Mouse (Mus musculus) liver, adult 2 months (tissue): ENCODE measurements around the gene Slc5a5. TPM values are rescaled to one million over a fixed set of nuclear protein-coding genes. Genes with fewer than 3 reads are reported as not detected.

Experiments
- DNase-seq: peaks from one replicate; pipeline ENCODE4 v3.0.0-alpha.2; 2011; ENCODE audit warnings: low read depth, low spot score; ENCODE audit errors: extremely low read depth
- H3K27ac ChIP-seq: fragments of 200-500 bp; replicated peaks from 2 replicates; pipeline ENCODE4 v1.5.1; 2012; ENCODE audit warnings: low read depth, mild to moderate bottlenecking, control low read depth, inconsistent platforms, low read length; ENCODE audit not compliant: insufficient read depth
- H3K27me3 ChIP-seq: fragments of 200-500 bp; 2 replicates; pipeline ENCODE4 v1.6.1; 2012; ENCODE audit warnings: mild to moderate bottlenecking, moderate library complexity, low read length, inconsistent platforms; ENCODE audit not compliant: control insufficient read depth, insufficient read depth
- H3K36me3 ChIP-seq: fragments of 200-500 bp; 2 replicates; pipeline ENCODE4 v1.6.1; 2012; ENCODE audit warnings: low read length, inconsistent platforms; ENCODE audit not compliant: control insufficient read depth, insufficient read depth
- H3K4me1 ChIP-seq: fragments of 200-500 bp; 2 replicates; pipeline ENCODE4 v1.6.1; 2011; ENCODE audit warnings: low read length; ENCODE audit not compliant: control insufficient read depth, insufficient read depth
- H3K4me3 ChIP-seq: fragments of 200-500 bp; 2 replicates; pipeline ENCODE4 v1.5.1; 2011; ENCODE audit warnings: low read depth, mild to moderate bottlenecking, control low read depth, low read length, moderate library complexity; ENCODE audit not compliant: insufficient read depth
- H3K79me2 ChIP-seq: fragments of 200-500 bp; 2 replicates; pipeline ENCODE4 v1.6.1; 2012; ENCODE audit warnings: inconsistent platforms, mild to moderate bottlenecking, low read length, moderate library complexity; ENCODE audit not compliant: control insufficient read depth, insufficient read depth
- H3K9ac ChIP-seq: fragments of 200-500 bp; 2 replicates; pipeline ENCODE4 v1.6.1; 2012; ENCODE audit warnings: low read depth, mild to moderate bottlenecking, control low read depth, inconsistent platforms, low read length
- CTCF ChIP-seq: fragments of 200-500 bp; IDR thresholded peaks from 2 replicates; pipeline ENCODE4 v1.5.1; 2011; ENCODE audit warnings: low read depth, low read length, control low read depth
- POLR2A ChIP-seq: fragments of 200-500 bp; IDR thresholded peaks from 2 replicates; pipeline ENCODE4 v1.6.1; 2011; ENCODE audit warnings: low read length, control low read depth; ENCODE audit not compliant: insufficient read depth; ENCODE audit errors: extremely low read depth
- WGBS: fragments of 180-500 bp; shearing (Covaris S2); methylation state at CpG from one replicate; pipeline ENCODE4 v1.1.7; 2018; 5-methylcytosine and 5-hydroxymethylcytosine counted together
- polyA plus RNA-seq: library from polyadenylated mRNA; depleted of rRNA; stranded (reverse); fragments of >200 nt; gene quantifications from 2 replicates; pipeline ENCODE4 v1.2.3, GENCODE M21; 2012; rRNA removed
- total RNA-seq: library from RNA; depleted of rRNA; stranded (reverse); fragments of >200 nt; gene quantifications from 2 replicates; pipeline ENCODE4 v1.2.3, GENCODE M21; 2014; rRNA removed

Gene Slc5a5
- total and polyA plus RNA-seq, 2 experiments = not detected

DNA sequence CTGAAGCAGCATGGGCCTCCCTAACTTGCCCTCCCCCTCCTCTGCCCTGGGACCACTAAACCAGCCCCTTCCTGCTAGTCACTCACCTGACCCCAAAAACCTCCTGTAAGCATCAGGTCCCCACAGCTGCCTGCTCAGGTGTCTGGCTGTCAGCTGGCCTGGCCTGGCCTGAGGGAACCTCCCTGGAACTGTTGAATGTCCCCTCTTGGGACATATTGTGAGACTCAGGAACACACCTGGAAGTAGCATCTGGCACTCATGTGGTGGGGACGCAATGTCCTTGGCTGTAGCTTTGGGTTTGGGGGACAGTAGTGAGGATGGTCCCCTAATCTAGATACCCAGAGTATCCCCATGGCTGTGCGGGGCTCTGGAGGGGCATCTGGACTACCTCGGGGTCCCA, 58.5 kb downstream of the Slc5a5 start:
- H3K9ac ChIP-seq = peak overlapping the region; percentile 2; the same call in 1 of the 2 replicates

GRCm38 (mm10) chr8:70833520-70833919, 59.0 kb downstream of the Slc5a5 start:
- H3K27me3 ChIP-seq = no peaks in the 10 kb centered on the region
- peak overlapping the region; percentile 61 for H3K27ac ChIP-seq
- H3K79me2 ChIP-seq = no peaks in the 10 kb centered on the region
- peaks cover 2% of the 10 kb centered on the region; the same call in 1 of the 2 replicates for H3K36me3 ChIP-seq
- no peak overlapping the region; the same call in 1 of the 2 replicates for H3K4me3 ChIP-seq
- WGBS = 22% methylated on average over 15 of the region's 15 CpGs
- DNase-seq = peak; percentile 72
- TF ChIP-seq CTCF (no peak), POLR2A (no peak)
- H3K4me1 ChIP-seq = peaks cover 4% of the 10 kb centered on the region; the same call in 1 of the 2 replicates
- peak overlapping the region; percentile 2 for H3K9ac ChIP-seq

More for the DNA sequence above, 58.5 kb downstream of the Slc5a5 start:
- peaks cover 2% of the 10 kb centered on the region; the same call in 1 of the 2 replicates for H3K36me3 ChIP-seq
- no peak overlapping the region for H3K4me3 ChIP-seq
- WGBS = 94% methylated on average over 3 of the region's 3 CpGs
- H3K27me3 ChIP-seq = no peaks in the 10 kb centered on the region
- no peak for DNase-seq
- peaks cover 5% of the 10 kb centered on the region for H3K4me1 ChIP-seq
- TF ChIP-seq CTCF (no peak), POLR2A (no peak)
- H3K27ac ChIP-seq = no peak overlapping the region
- no peaks in the 10 kb centered on the region for H3K79me2 ChIP-seq

- Histone ChIP-seq H3K9ac (peak overlapping the region; percentile 2), H3K4me1 (peaks cover 4% of the 10 kb centered on the region; the same call in 1 of the 2 replicates), H3K36me3 (peaks cover 2% of the 10 kb centered on the region; the same call in 1 of the 2 replicates), H3K27me3 (no peaks in the 10 kb centered on the region), H3K79me2 (no peaks in the 10 kb centered on the region), H3K4me3 (no peak overlapping the region), H3K27ac (peak overlapping the region; percentile 61)
- DNase-seq = no peak
- no peak for TF ChIP-seq POLR2A
- no peak for TF ChIP-seq CTCF
- 59% methylated on average over 9 of the region's 9 CpGs for WGBS
Measured at GRCm38 (mm10) chr8:70833018-70833482, 59.5 kb downstream of the Slc5a5 start.

Other genes with a start within 250 kb of the Slc5a5 start
- gene Pgpep1, start 232.4 kb downstream of the Slc5a5 start, total RNA-seq = 39.1 and 42.6 TPM in 2 replicates
- 91.3 and 117 TPM in 2 replicates for gene Pgpep1, start 232.4 kb downstream of the Slc5a5 start, polyA plus RNA-seq
- gene Lsm4, start 219.5 kb downstream of the Slc5a5 start, total RNA-seq = 30.8 and 35.4 TPM in 2 replicates
- gene Lsm4, start 219.5 kb downstream of the Slc5a5 start, polyA plus RNA-seq = 35.4 and 51.8 TPM in 2 replicates
- gene Jund, start 193.8 kb downstream of the Slc5a5 start, total RNA-seq = 26.6 and 36.6 TPM in 2 replicates
- 111 and 120 TPM in 2 replicates for gene Jund, start 193.8 kb downstream of the Slc5a5 start, polyA plus RNA-seq
- not detected in 2 replicates for gene Iqcn, start 189.3 kb downstream of the Slc5a5 start, total RNA-seq
- not detected in 2 replicates for gene Iqcn, start 189.3 kb downstream of the Slc5a5 start, polyA plus RNA-seq
- gene Gm3336, start 174.2 kb downstream of the Slc5a5 start, total RNA-seq = 0.28 and 0.54 TPM in 2 replicates
- gene Gm3336, start 174.2 kb downstream of the Slc5a5 start, polyA plus RNA-seq = 0.11 and 1.0 TPM in 2 replicates
- gene Pde4c, start 169.0 kb downstream of the Slc5a5 start, total RNA-seq = 10.6 and 16.3 TPM in 2 replicates
- gene Pde4c, start 169.0 kb downstream of the Slc5a5 start, polyA plus RNA-seq = 26.5 and 28.0 TPM in 2 replicates
- 2.7 and 4.1 TPM in 2 replicates for gene Rab3a, start 138.1 kb downstream of the Slc5a5 start, total RNA-seq
- 10.4 and 11.9 TPM in 2 replicates for gene Rab3a, start 138.1 kb downstream of the Slc5a5 start, polyA plus RNA-seq
- 13.7 and 20.9 TPM in 2 replicates for gene Mpv17l2, start 131.8 kb downstream of the Slc5a5 start, total RNA-seq
- gene Mpv17l2, start 131.8 kb downstream of the Slc5a5 start, polyA plus RNA-seq = 33.9 and 39.3 TPM in 2 replicates
- gene Pik3r2, start 116.0 kb downstream of the Slc5a5 start, total RNA-seq = 7.7 and 10.9 TPM in 2 replicates
- 38.2 and 53.9 TPM in 2 replicates for gene Pik3r2, start 116.0 kb downstream of the Slc5a5 start, polyA plus RNA-seq
- gene Mast3, start 87.7 kb downstream of the Slc5a5 start, total RNA-seq = 14.8 and 16.7 TPM in 2 replicates
- gene Mast3, start 87.7 kb downstream of the Slc5a5 start, polyA plus RNA-seq = 21.2 and 29.0 TPM in 2 replicates
- gene Il12rb1, start 84.3 kb downstream of the Slc5a5 start, total RNA-seq = 0.37 and 0.40 TPM in 2 replicates
- gene Il12rb1, start 84.3 kb downstream of the Slc5a5 start, polyA plus RNA-seq = 0.34 and 0.60 TPM in 2 replicates
- 15.6 and 33.8 TPM in 2 replicates for gene Arrdc2, start 53.0 kb downstream of the Slc5a5 start, total RNA-seq
- gene Arrdc2, start 53.0 kb downstream of the Slc5a5 start, polyA plus RNA-seq = 25.7 and 29.5 TPM in 2 replicates
- gene Kcnn1, start 29.5 kb downstream of the Slc5a5 start, total RNA-seq = 6.2 and 6.4 TPM in 2 replicates
- 8.4 and 10.6 TPM in 2 replicates for gene Kcnn1, start 29.5 kb downstream of the Slc5a5 start, polyA plus RNA-seq
- gene Ccdc124, start 18.8 kb downstream of the Slc5a5 start, total RNA-seq = 17.2 and 22.1 TPM in 2 replicates
- gene Ccdc124, start 18.8 kb downstream of the Slc5a5 start, polyA plus RNA-seq = 34.0 and 34.4 TPM in 2 replicates
- gene Rpl18a, start 4.7 kb upstream of the Slc5a5 start, total RNA-seq = 318 and 506 TPM in 2 replicates
- 1,953 and 2,350 TPM in 2 replicates for gene Rpl18a, start 4.7 kb upstream of the Slc5a5 start, polyA plus RNA-seq
- gene Map1s, start 13.2 kb upstream of the Slc5a5 start, total RNA-seq = 1.8 and 3.0 TPM in 2 replicates
- 4.6 and 8.7 TPM in 2 replicates for gene Map1s, start 13.2 kb upstream of the Slc5a5 start, polyA plus RNA-seq